Mouse (Mus musculus): ENCODE data around the gene Wsb2. TPM values are rescaled to one million over a fixed set of nuclear protein-coding genes. Genes with fewer than 3 reads are reported as not detected.

Gene Wsb2
- 414 and 428 TPM in 2 replicates for polyA plus RNA-seq (2012; rRNA removed)

- peaks cover 20% of the 10 kb centered on the region for H3K4me1 ChIP-seq (ENCODE audit: control insufficient read depth, insufficient read depth, low read length)
- TF ChIP-seq CTCF (IDR thresholded peaks at IDR 0.05; ENCODE audit: extremely low read depth, insufficient read depth, low read length) (no peak), POLR2A (IDR thresholded peaks at IDR 0.05; ENCODE audit: extremely low read depth, insufficient read depth, low read length) (no peak)
- peak within 1 kb of the TSS; percentile 99 for H3K4me3 ChIP-seq (ENCODE audit: insufficient read depth, low read length)
- H3K27ac ChIP-seq (ENCODE audit: insufficient read depth, low read length) = peak within 1 kb of the TSS; percentile 97
These were observed at the start of gene Wsb2 for GRCm38 (mm10) chr5:117357129-117357477. Wsb2 (plus strand) TSS chr5:117357304.

- no peak overlapping the region for H3K4me3 ChIP-seq (ENCODE audit: insufficient read depth, low read length)
- H3K4me1 ChIP-seq (ENCODE audit: control insufficient read depth, insufficient read depth, low read length) = no peaks in the 10 kb centered on the region
- TF ChIP-seq POLR2A (IDR thresholded peaks at IDR 0.05; ENCODE audit: extremely low read depth, insufficient read depth, low read length) (no peak), CTCF (IDR thresholded peaks at IDR 0.05; ENCODE audit: extremely low read depth, insufficient read depth, low read length) (peak; percentile 56)
- no peak overlapping the region for H3K27ac ChIP-seq (ENCODE audit: insufficient read depth, low read length)
These were observed 49.4 kb upstream of the Wsb2 start for GRCm38 (mm10) chr5:117307699-117308098.

- no peak overlapping the region for H3K4me3 ChIP-seq (ENCODE audit: insufficient read depth, low read length)
- no peaks in the 10 kb centered on the region for H3K4me1 ChIP-seq (ENCODE audit: control insufficient read depth, insufficient read depth, low read length)
- no peak overlapping the region for H3K27ac ChIP-seq (ENCODE audit: insufficient read depth, low read length)
- TF ChIP-seq POLR2A (IDR thresholded peaks at IDR 0.05; ENCODE audit: extremely low read depth, insufficient read depth, low read length) (no peak), CTCF (IDR thresholded peaks at IDR 0.05; ENCODE audit: extremely low read depth, insufficient read depth, low read length) (no peak)
These were observed 43.7 kb upstream of the Wsb2 start for GRCm38 (mm10) chr5:117313420-117313819.

GRCm38 (mm10) chr5:117313909-117314308, 43.2 kb upstream of the Wsb2 start:
- H3K4me3 ChIP-seq (ENCODE audit: insufficient read depth, low read length) = no peak overlapping the region
- H3K4me1 ChIP-seq (ENCODE audit: control insufficient read depth, insufficient read depth, low read length) = no peaks in the 10 kb centered on the region
- H3K27ac ChIP-seq (ENCODE audit: insufficient read depth, low read length) = no peak overlapping the region
- TF ChIP-seq CTCF (IDR thresholded peaks at IDR 0.05; ENCODE audit: extremely low read depth, insufficient read depth, low read length) (no peak), POLR2A (IDR thresholded peaks at IDR 0.05; ENCODE audit: extremely low read depth, insufficient read depth, low read length) (no peak)

GRCm38 (mm10) chr5:117314587-117315428, 42.3 kb upstream of the Wsb2 start:
- Histone ChIP-seq H3K4me1 (ENCODE audit: control insufficient read depth, insufficient read depth, low read length) (no peaks in the 10 kb centered on the region), H3K27ac (ENCODE audit: insufficient read depth, low read length) (no peak overlapping the region), H3K4me3 (ENCODE audit: insufficient read depth, low read length) (no peak overlapping the region)
- TF ChIP-seq CTCF (IDR thresholded peaks at IDR 0.05; ENCODE audit: extremely low read depth, insufficient read depth, low read length) (no peak), POLR2A (IDR thresholded peaks at IDR 0.05; ENCODE audit: extremely low read depth, insufficient read depth, low read length) (no peak)

- no peak within 1 kb of the TSS for H3K27ac ChIP-seq (ENCODE audit: insufficient read depth, low read length)
- H3K4me3 ChIP-seq (ENCODE audit: insufficient read depth, low read length) = peak within 1 kb of the TSS; percentile 48
- no peak for TF ChIP-seq POLR2A (IDR thresholded peaks at IDR 0.05; ENCODE audit: extremely low read depth, insufficient read depth, low read length)
- TF ChIP-seq CTCF (IDR thresholded peaks at IDR 0.05; ENCODE audit: extremely low read depth, insufficient read depth, low read length) = no peak
- H3K4me1 ChIP-seq (ENCODE audit: control insufficient read depth, insufficient read depth, low read length) = no peaks in the 10 kb centered on the region
These were observed 38.1 kb upstream of the Wsb2 start, which contains the start of gene Vsig10 for GRCm38 (mm10) chr5:117318741-117319629. Vsig10 (plus strand) TSS chr5:117319083.

- no peaks in the 10 kb centered on the region for H3K4me1 ChIP-seq (ENCODE audit: control insufficient read depth, insufficient read depth, low read length)
- no peak overlapping the region for H3K4me3 ChIP-seq (ENCODE audit: insufficient read depth, low read length)
- H3K27ac ChIP-seq (ENCODE audit: insufficient read depth, low read length) = no peak overlapping the region
- TF ChIP-seq POLR2A (IDR thresholded peaks at IDR 0.05; ENCODE audit: extremely low read depth, insufficient read depth, low read length) = no peak
- no peak for TF ChIP-seq CTCF (IDR thresholded peaks at IDR 0.05; ENCODE audit: extremely low read depth, insufficient read depth, low read length)
These were observed 33.4 kb upstream of the Wsb2 start for GRCm38 (mm10) chr5:117323751-117324150.

- Histone ChIP-seq H3K4me1 (ENCODE audit: control insufficient read depth, insufficient read depth, low read length) (no peaks in the 10 kb centered on the region), H3K27ac (ENCODE audit: insufficient read depth, low read length) (no peak overlapping the region), H3K4me3 (ENCODE audit: insufficient read depth, low read length) (no peak overlapping the region)
- TF ChIP-seq POLR2A (IDR thresholded peaks at IDR 0.05; ENCODE audit: extremely low read depth, insufficient read depth, low read length) = no peak
- no peak for TF ChIP-seq CTCF (IDR thresholded peaks at IDR 0.05; ENCODE audit: extremely low read depth, insufficient read depth, low read length)
These were observed 30.7 kb upstream of the Wsb2 start for GRCm38 (mm10) chr5:117326408-117326807.

GRCm38 (mm10) chr5:117330457-117330856, 26.6 kb upstream of the Wsb2 start:
- Histone ChIP-seq H3K27ac (ENCODE audit: insufficient read depth, low read length) (no peak overlapping the region), H3K4me3 (ENCODE audit: insufficient read depth, low read length) (no peak overlapping the region), H3K4me1 (ENCODE audit: control insufficient read depth, insufficient read depth, low read length) (no peaks in the 10 kb centered on the region)
- no peak for TF ChIP-seq POLR2A (IDR thresholded peaks at IDR 0.05; ENCODE audit: extremely low read depth, insufficient read depth, low read length)
- TF ChIP-seq CTCF (IDR thresholded peaks at IDR 0.05; ENCODE audit: extremely low read depth, insufficient read depth, low read length) = no peak

Data from cortical plate, adult 2 months (tissue).